Mouse (Mus musculus): ENCODE data around the gene Ankrd53. TPM values are rescaled to one million over a fixed set of nuclear protein-coding genes. Genes with fewer than 3 reads are reported as not detected.

Ankrd53 gene
- polyA plus RNA-seq, 1 experiment from 2014 or later = 0.30 TPM

GRCm38 (mm10) chr6:83795492-83795900 is 33.1 kb downstream of the Ankrd53 start:
- Histone ChIP-seq H3K4me1 (peaks cover 6% of the 10 kb centered on the region), H3K27me3 (no peaks in the 10 kb centered on the region), H3K4me3 (peak overlapping the region; percentile 55), H3K36me3 (peaks cover 18% of the 10 kb centered on the region), H3K4me2 (peak overlapping the region; percentile 71), H3K9ac (peak overlapping the region; percentile 78), H3K9me3 (no peaks in the 10 kb centered on the region), H3K27ac (peak overlapping the region; percentile 94)
- WGBS = 10% methylated on average over 13 of the region's 13 CpGs
- 0 out of 2 replicates have a peak, but pooled peaks have one; percentile 1 for ATAC-seq (ENCODE audit: insufficient number of reproducible peaks, insufficient read depth, low FRiP score, low TSS enrichment, low read depth)

- peaks cover 30% of the 10 kb centered on the region for H3K36me3 ChIP-seq
- H3K27me3 ChIP-seq = no peaks in the 10 kb centered on the region
- no peak overlapping the region for H3K4me2 ChIP-seq
- H3K9ac ChIP-seq = no peak overlapping the region
- no peak overlapping the region for H3K4me3 ChIP-seq
- WGBS = 69% methylated on average over 3 of the region's 3 CpGs
- H3K9me3 ChIP-seq = no peaks in the 10 kb centered on the region
- no peak overlapping the region for H3K27ac ChIP-seq
- peaks cover 6% of the 10 kb centered on the region for H3K4me1 ChIP-seq
- ATAC-seq (ENCODE audit: insufficient number of reproducible peaks, insufficient read depth, low FRiP score, low TSS enrichment, low read depth) = no peak
These were observed 34.2 kb downstream of the Ankrd53 start for GRCm38 (mm10) chr6:83796686-83797085.

- H3K4me3 ChIP-seq = no peak overlapping the region
- H3K9ac ChIP-seq = no peak overlapping the region
- H3K4me1 ChIP-seq = no peaks in the 10 kb centered on the region
- no peak overlapping the region for H3K27ac ChIP-seq
- H3K36me3 ChIP-seq = peaks cover 57% of the 10 kb centered on the region
- 93% methylated on average over 5 of the region's 5 CpGs for WGBS
- no peak overlapping the region for H3K4me2 ChIP-seq
- H3K27me3 ChIP-seq = no peaks in the 10 kb centered on the region
- H3K9me3 ChIP-seq = no peaks in the 10 kb centered on the region
- ATAC-seq (ENCODE audit: insufficient number of reproducible peaks, insufficient read depth, low FRiP score, low TSS enrichment, low read depth) = no peak
These were observed 39.6 kb downstream of the Ankrd53 start for GRCm38 (mm10) chr6:83802033-83802432.

GRCm38 (mm10) chr6:83802846-83803245 is 40.4 kb downstream of the Ankrd53 start:
- H3K9me3 ChIP-seq = no peaks in the 10 kb centered on the region
- peaks cover 62% of the 10 kb centered on the region for H3K36me3 ChIP-seq
- H3K4me3 ChIP-seq = no peak overlapping the region
- ATAC-seq (ENCODE audit: insufficient number of reproducible peaks, insufficient read depth, low FRiP score, low TSS enrichment, low read depth) = no peak
- H3K4me1 ChIP-seq = no peaks in the 10 kb centered on the region
- 0 out of 2 replicates have a peak overlapping the region, but pooled peaks have one; percentile 2 for H3K9ac ChIP-seq
- WGBS = 88% methylated on average over 3 of the region's 3 CpGs
- H3K27me3 ChIP-seq = no peaks in the 10 kb centered on the region
- no peak overlapping the region for H3K27ac ChIP-seq
- H3K4me2 ChIP-seq = no peak overlapping the region

- Histone ChIP-seq H3K4me2 (no peak overlapping the region), H3K4me1 (0 out of 2 replicates have a peak, but pooled peaks cover 7% of the 10 kb centered on the region), H3K4me3 (no peak overlapping the region), H3K27me3 (no peaks in the 10 kb centered on the region), H3K27ac (no peak overlapping the region), H3K36me3 (peaks cover 44% of the 10 kb centered on the region), H3K9ac (no peak overlapping the region), H3K9me3 (no peaks in the 10 kb centered on the region; the same call in 1 of the 2 replicates)
- ATAC-seq (ENCODE audit: insufficient number of reproducible peaks, insufficient read depth, low FRiP score, low TSS enrichment, low read depth) = no peak
- WGBS = 90% methylated on average over 3 of the region's 3 CpGs
These were observed 53.4 kb downstream of the Ankrd53 start for GRCm38 (mm10) chr6:83815801-83816200.

Other genes starting within 250 kb of the Ankrd53 start
- 3.5 and 4.1 TPM in 2 replicates for gene Actg2, start 226.4 kb upstream of the Ankrd53 start, polyA plus RNA-seq (2015; fragmentation: Nextera tagmentation; extraction: Ambion mirVana)
- 23.0 and 26.3 TPM in 2 replicates for gene Stambp, start 189.9 kb upstream of the Ankrd53 start, polyA plus RNA-seq (2015; fragmentation: Nextera tagmentation; extraction: Ambion mirVana)
- gene Clec4f, start 106.5 kb upstream of the Ankrd53 start, polyA plus RNA-seq (2015; fragmentation: Nextera tagmentation; extraction: Ambion mirVana) = 0.28 TPM in 1 of 2 replicates, not detected in the other
- not detected in 2 replicates for gene Cd207, start 84.8 kb upstream of the Ankrd53 start, polyA plus RNA-seq (2015; fragmentation: Nextera tagmentation; extraction: Ambion mirVana)
- gene Vax2, start 51.4 kb upstream of the Ankrd53 start, polyA plus RNA-seq (2015; fragmentation: Nextera tagmentation; extraction: Ambion mirVana) = not detected in 2 replicates
- gene Atp6v1b1, start 19.7 kb upstream of the Ankrd53 start, polyA plus RNA-seq (2015; fragmentation: Nextera tagmentation; extraction: Ambion mirVana) = 1.1 and 2.1 TPM in 2 replicates
- gene Tex261, start 13.2 kb downstream of the Ankrd53 start, polyA plus RNA-seq (2015; fragmentation: Nextera tagmentation; extraction: Ambion mirVana) = 91.3 and 99.5 TPM in 2 replicates
- gene Nagk, start 32.3 kb downstream of the Ankrd53 start, polyA plus RNA-seq (2015; fragmentation: Nextera tagmentation; extraction: Ambion mirVana) = 55.4 and 58.0 TPM in 2 replicates
- 20.8 and 24.0 TPM in 2 replicates for gene Paip2b, start 69.1 kb downstream of the Ankrd53 start, polyA plus RNA-seq (2015; fragmentation: Nextera tagmentation; extraction: Ambion mirVana)
- gene Zfp638, start 104.5 kb downstream of the Ankrd53 start, polyA plus RNA-seq (2015; fragmentation: Nextera tagmentation; extraction: Ambion mirVana) = 77.1 and 77.5 TPM in 2 replicates
- 8.7 and 10.8 TPM in 2 replicates for gene Dysf, start 245.9 kb downstream of the Ankrd53 start, polyA plus RNA-seq (2015; fragmentation: Nextera tagmentation; extraction: Ambion mirVana)